Mouse (Mus musculus) erythroblast, embryonic 14.5 days (primary cell): ENCODE data around the gene Pik3r1.

Experiments
- GATA1 ChIP-seq: IDR thresholded peaks from 2 replicates; pipeline ENCODE4 v1.6.1; 2012; ENCODE audit warnings: low read length, inconsistent platforms, mixed read lengths
- TAL1 ChIP-seq: IDR thresholded peaks from 3 replicates; pipeline ENCODE4 v1.6.1; 2012; ENCODE audit warnings: low read length, inconsistent platforms, mixed read lengths

DNA sequence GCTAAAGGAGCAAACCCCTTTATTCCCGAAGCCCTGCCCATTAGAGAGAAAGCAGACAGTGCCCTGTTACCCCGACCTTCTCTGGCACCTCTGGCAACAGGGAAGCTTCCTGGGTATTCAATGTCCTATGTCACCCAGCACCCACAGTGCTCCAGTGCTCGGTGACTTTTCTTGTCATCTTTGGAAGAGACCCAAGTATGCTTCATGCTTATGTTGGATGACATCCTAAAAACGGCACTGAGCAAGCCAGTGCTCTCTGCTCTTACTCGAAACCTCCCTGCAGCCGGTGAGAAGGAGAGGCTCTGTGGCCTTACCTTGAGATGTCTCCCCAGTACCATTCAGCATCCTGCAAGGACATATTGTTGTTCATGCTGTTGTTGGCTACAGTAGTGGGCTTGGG, 77.8 kb downstream of the Pik3r1 start:
- TF ChIP-seq TAL1 (no peak), GATA1 (no peak)
